ENCODE assay signal across 20 mouse cellular contexts in genomic region chr4:63302641-63303040, GRCm38 (mm10). TPM values are rescaled to one million over a fixed set of nuclear protein-coding genes. Genes with fewer than 3 reads are reported as not detected.
A peak's percentile ranks its signal among the peaks of the same experiment; 100 is the strongest.
DNase-seq lines count a peak whose midpoint lies in the region; ATAC-seq and TF ChIP-seq lines count a peak whose summit lies in the region.
"Had no signal": no experiment of that assay in that cellular context is flagged by ENCODE, and none has a peak within 500 bp of the region (broad histone marks: within the 10 kb centered on the region; RNA-seq: fewer than 3 reads in every experiment).

No protein-coding gene starts in this region.

- DNase-seq in hindbrain, embryonic 14.5 days (ENCODE audit: low spot score), result no peak
- no peak for DNase-seq in hindbrain, embryonic 11.5 days (ENCODE audit: low spot score)
- peak; percentile 74 for DNase-seq in brain, embryonic 14.5 days (ENCODE audit: low read depth)
- no peak for DNase-seq in lung, postnatal 14 days
- no peak for DNase-seq in kidney, adult 8-10 months
- DNase-seq: adrenal gland, postnatal 36 days; cerebellum, adult 9-11 months; embryo, embryonic 11 days; heart, adult 2 months; kidney, postnatal 10 days; liver, embryonic 13.5 days; right cerebral cortex, postnatal 4 days; thymus, adult 2 months had no signal

- TF ChIP-seq POLR2A in brain, embryonic 14.5 days (IDR thresholded peaks at IDR 0.05; ENCODE audit: borderline replicate concordance, extremely low read depth, insufficient read depth, insufficient read length, poor library complexity, severe bottlenecking), result no peak

- H3K36me3 ChIP-seq in hindbrain, embryonic 14.5 days (replicated peaks; ENCODE audit: control insufficient read depth, insufficient read depth), result no peaks in the 10 kb centered on the region
- H3K36me3 ChIP-seq in hindbrain, embryonic 11.5 days (ENCODE audit: control insufficient read depth, insufficient read depth, low read length), result no peaks in the 10 kb centered on the region
- H3K36me3 ChIP-seq in midbrain, embryonic 15.5 days (replicated peaks), result no peaks in the 10 kb centered on the region
- H3K36me3 ChIP-seq: liver, embryonic 13.5 days had no signal

- H3K9ac ChIP-seq in hindbrain, embryonic 14.5 days, result no peak overlapping the region
- H3K9ac ChIP-seq in hindbrain, embryonic 11.5 days (ENCODE audit: low read depth, low read length), result no peak overlapping the region
- no peak overlapping the region for H3K9ac ChIP-seq in midbrain, embryonic 15.5 days
- H3K9ac ChIP-seq: intestine, embryonic 15.5 days; liver, embryonic 13.5 days had no signal

- WGBS in hindbrain, embryonic 14.5 days, result 48% methylated on average over 4 of the region's 4 CpGs
- WGBS in hindbrain, embryonic 11.5 days, result 66% methylated on average over 4 of the region's 4 CpGs
- WGBS in midbrain, embryonic 15.5 days, result 68% methylated on average over 4 of the region's 4 CpGs

- H3K27ac ChIP-seq in hindbrain, embryonic 14.5 days, result no peak overlapping the region
- H3K27ac ChIP-seq in hindbrain, embryonic 11.5 days (ENCODE audit: low read depth, low read length), result no peak overlapping the region
- no peak overlapping the region for H3K27ac ChIP-seq in midbrain, embryonic 15.5 days
- H3K27ac ChIP-seq: heart, adult 2 months; intestine, embryonic 15.5 days; liver, embryonic 13.5 days had no signal

- no peaks in the 10 kb centered on the region for H3K4me1 ChIP-seq in hindbrain, embryonic 14.5 days (replicated peaks; ENCODE audit: control insufficient read depth, insufficient read depth, low read length)
- H3K4me1 ChIP-seq in hindbrain, embryonic 11.5 days (replicated peaks; ENCODE audit: control insufficient read depth, insufficient read depth, low read length), result no peaks in the 10 kb centered on the region
- no peaks in the 10 kb centered on the region for H3K4me1 ChIP-seq in midbrain, embryonic 15.5 days
- H3K4me1 ChIP-seq: intestine, embryonic 15.5 days; liver, embryonic 13.5 days had no signal

- no peaks in the 10 kb centered on the region for H3K27me3 ChIP-seq in hindbrain, embryonic 14.5 days (ENCODE audit: control insufficient read depth, insufficient read depth, low read length)
- no peaks in the 10 kb centered on the region for H3K27me3 ChIP-seq in hindbrain, embryonic 11.5 days (ENCODE audit: control insufficient read depth, insufficient read depth, low read length)
- no peaks in the 10 kb centered on the region for H3K27me3 ChIP-seq in midbrain, embryonic 15.5 days (replicated peaks)
- H3K27me3 ChIP-seq: intestine, embryonic 15.5 days; liver, embryonic 13.5 days had no signal

- no peak for TF ChIP-seq CTCF in brain, embryonic 14.5 days (IDR thresholded peaks at IDR 0.05; ENCODE audit: borderline replicate concordance, extremely low read depth, insufficient read depth, insufficient read length)

- ATAC-seq in hindbrain, embryonic 14.5 days (ENCODE audit: low FRiP score), result peak; percentile 57; the same call in 1 of the 2 replicates
- ATAC-seq in hindbrain, embryonic 11.5 days (ENCODE audit: low FRiP score), result no peak
- peak; percentile 53 for ATAC-seq in granulocyte monocyte progenitor cell, adult 5-6 weeks (replicated peaks; ENCODE audit: poor library complexity, severe bottlenecking)
- ATAC-seq in midbrain, embryonic 15.5 days (replicated peaks), result peak; percentile 24; the same call in 1 of the 2 replicates
- ATAC-seq: intestine, embryonic 15.5 days; lung, postnatal 0 days had no signal

- H3K4me2 ChIP-seq in hindbrain, embryonic 14.5 days (replicated peaks), result no peak overlapping the region
- H3K4me2 ChIP-seq in hindbrain, embryonic 11.5 days (replicated peaks; ENCODE audit: low read depth, low read length), result no peak overlapping the region
- H3K4me2 ChIP-seq in midbrain, embryonic 15.5 days, result no peak overlapping the region
- H3K4me2 ChIP-seq: intestine, embryonic 15.5 days; liver, embryonic 13.5 days had no signal

- no peak overlapping the region for H3K4me3 ChIP-seq in hindbrain, embryonic 14.5 days (replicated peaks; ENCODE audit: low read length)
- no peak overlapping the region for H3K4me3 ChIP-seq in hindbrain, embryonic 11.5 days (ENCODE audit: low read depth, low read length)
- H3K4me3 ChIP-seq in midbrain, embryonic 15.5 days, result no peak overlapping the region
- H3K4me3 ChIP-seq: heart, adult 2 months; intestine, embryonic 15.5 days; liver, embryonic 13.5 days had no signal

- no peaks in the 10 kb centered on the region for H3K9me3 ChIP-seq in hindbrain, embryonic 14.5 days (ENCODE audit: control insufficient read depth, low read length)
- H3K9me3 ChIP-seq in hindbrain, embryonic 11.5 days (ENCODE audit: control insufficient read depth, low read length), result no peaks in the 10 kb centered on the region
- H3K9me3 ChIP-seq in midbrain, embryonic 15.5 days, result no peaks in the 10 kb centered on the region
- H3K9me3 ChIP-seq: intestine, embryonic 15.5 days; liver, embryonic 13.5 days had no signal

RNA-seq across cellular contexts. Expression of gene Orm1, which starts 41.7 kb away (rescaled TPM):
- polyA plus RNA-seq in hindbrain, embryonic 14.5 days (2014; fragmentation: Nextera tagmentation; extraction: Ambion mirVana), result not detected in 2 replicates
- polyA plus RNA-seq in hindbrain, embryonic 11.5 days (2014; fragmentation: Nextera tagmentation; extraction: Ambion mirVana), result not detected in 2 replicates
- not detected in 2 replicates for polyA plus RNA-seq in brain, embryonic 14.5 days (2012; rRNA removed)
- not detected in 2 replicates for total RNA-seq in granulocyte monocyte progenitor cell, adult 5-6 weeks (2014; fragmentation: Nextera tagmentation)
- 1.3 and 3.2 TPM in 2 replicates for total RNA-seq in granulocyte monocyte progenitor cell, adult 5-6 weeks (2017)
- not detected in 2 replicates for polyA plus RNA-seq in midbrain, embryonic 15.5 days (2015; fragmentation: Nextera tagmentation; extraction: Ambion mirVana)
- total RNA-seq: left cerebral cortex, postnatal 14 days had no signal
- polyA plus RNA-seq: heart, postnatal 0 days; intestine, embryonic 15.5 days; liver, embryonic 13.5 days had no signal

RNA-seq across cellular contexts. Expression of gene Orm3, which starts 53.3 kb away (rescaled TPM):
- polyA plus RNA-seq in hindbrain, embryonic 14.5 days (2014; fragmentation: Nextera tagmentation; extraction: Ambion mirVana), result not detected in 2 replicates
- polyA plus RNA-seq in hindbrain, embryonic 11.5 days (2014; fragmentation: Nextera tagmentation; extraction: Ambion mirVana), result not detected in 2 replicates
- polyA plus RNA-seq in brain, embryonic 14.5 days (2012; rRNA removed), result not detected in 2 replicates
- total RNA-seq in granulocyte monocyte progenitor cell, adult 5-6 weeks (2014; fragmentation: Nextera tagmentation), result not detected in 2 replicates
- total RNA-seq in granulocyte monocyte progenitor cell, adult 5-6 weeks (2017), result not detected in 2 replicates
- polyA plus RNA-seq in midbrain, embryonic 15.5 days (2015; fragmentation: Nextera tagmentation; extraction: Ambion mirVana), result not detected in 2 replicates
- total RNA-seq: left cerebral cortex, postnatal 14 days; megakaryocyte-erythroid progenitor cell, adult 5-6 weeks had no signal
- polyA plus RNA-seq: heart, adult 2 months; heart, postnatal 0 days; intestine, embryonic 15.5 days; liver, embryonic 13.5 days had no signal

RNA-seq across cellular contexts. Expression of gene Orm2, which starts 59.6 kb away (rescaled TPM):
- not detected in 2 replicates for polyA plus RNA-seq in hindbrain, embryonic 14.5 days (2014; fragmentation: Nextera tagmentation; extraction: Ambion mirVana)
- polyA plus RNA-seq in hindbrain, embryonic 11.5 days (2014; fragmentation: Nextera tagmentation; extraction: Ambion mirVana), result not detected in 2 replicates
- not detected in 2 replicates for polyA plus RNA-seq in brain, embryonic 14.5 days (2012; rRNA removed)
- total RNA-seq in granulocyte monocyte progenitor cell, adult 5-6 weeks (2014; fragmentation: Nextera tagmentation), result not detected in 2 replicates
- not detected in 2 replicates for total RNA-seq in granulocyte monocyte progenitor cell, adult 5-6 weeks (2017)
- not detected in 2 replicates for polyA plus RNA-seq in midbrain, embryonic 15.5 days (2015; fragmentation: Nextera tagmentation; extraction: Ambion mirVana)
- total RNA-seq: heart, adult 2 months; left cerebral cortex, postnatal 14 days; megakaryocyte-erythroid progenitor cell, adult 5-6 weeks had no signal
- polyA plus RNA-seq: heart, adult 2 months; heart, postnatal 0 days; intestine, embryonic 15.5 days; liver, embryonic 13.5 days had no signal
